Mouse (Mus musculus) midbrain, embryonic 12.5 days (tissue): ENCODE data around the gene Rpl23a. TPM values are rescaled to one million over a fixed set of nuclear protein-coding genes. Genes with fewer than 3 reads are reported as not detected.
"Not testable (repeated sequence)": the region's sequence is repeated elsewhere in the genome, so short reads cannot be mapped to it uniquely, and the experiment has no call there.

Source experiments
- ATAC-seq: fragments of 200-750 bp; cut with Nextera tagmentation; 2 replicates; pipeline ENCODE4 v1.8.0; 2017; ENCODE audit warnings: low read depth, moderate TSS enrichment, moderate library complexity; ENCODE audit not compliant: low FRiP score
- H3K27ac ChIP-seq: fragments of 300-500 bp; sonication (generic); replicated peaks from 2 replicates; pipeline ENCODE4 v1.5.1; 2016; ENCODE audit warnings: mild to moderate bottlenecking
- H3K27me3 ChIP-seq: fragments of 300-500 bp; sonication (generic); 2 replicates; pipeline ENCODE4 v1.6.1; 2016; ENCODE audit warnings: mild to moderate bottlenecking
- H3K36me3 ChIP-seq: fragments of 300-500 bp; sonication (generic); 2 replicates; pipeline ENCODE4 v1.6.1; 2016
- H3K4me1 ChIP-seq: fragments of 300-500 bp; sonication (generic); 2 replicates; pipeline ENCODE4 v1.6.1; 2016
- H3K4me2 ChIP-seq: fragments of 300-500 bp; sonication (generic); replicated peaks from 2 replicates; pipeline ENCODE4 v1.6.1; 2016; ENCODE audit warnings: mild to moderate bottlenecking, moderate library complexity
- H3K4me3 ChIP-seq: fragments of 300-500 bp; sonication (generic); 2 replicates; pipeline ENCODE4 v1.5.1; 2016; ENCODE audit warnings: mild to moderate bottlenecking
- H3K9ac ChIP-seq: fragments of 300-500 bp; sonication (generic); replicated peaks from 2 replicates; pipeline ENCODE4 v1.6.1; 2016; ENCODE audit warnings: mild to moderate bottlenecking, moderate library complexity
- H3K9me3 ChIP-seq: fragments of 300-500 bp; sonication (generic); 2 replicates; pipeline ENCODE4 v1.6.1; 2016; ENCODE audit warnings: mild to moderate bottlenecking
- WGBS: fragments of 180-500 bp; shearing (Covaris S2); methylation state at CpG from one replicate; pipeline ENCODE4 v1.1.7; 2016; 5-methylcytosine and 5-hydroxymethylcytosine counted together
- polyA plus RNA-seq: library from polyadenylated mRNA; unstranded; fragments of >200 nt; fragmentation: Nextera tagmentation; extraction: Ambion mirVana; gene quantifications from 2 replicates; pipeline ENCODE4 v1.2.1, GENCODE M21; 2016

The Rpl23a gene
- polyA plus RNA-seq, 1 experiment from 2014 or later, result 905 TPM

DNA sequence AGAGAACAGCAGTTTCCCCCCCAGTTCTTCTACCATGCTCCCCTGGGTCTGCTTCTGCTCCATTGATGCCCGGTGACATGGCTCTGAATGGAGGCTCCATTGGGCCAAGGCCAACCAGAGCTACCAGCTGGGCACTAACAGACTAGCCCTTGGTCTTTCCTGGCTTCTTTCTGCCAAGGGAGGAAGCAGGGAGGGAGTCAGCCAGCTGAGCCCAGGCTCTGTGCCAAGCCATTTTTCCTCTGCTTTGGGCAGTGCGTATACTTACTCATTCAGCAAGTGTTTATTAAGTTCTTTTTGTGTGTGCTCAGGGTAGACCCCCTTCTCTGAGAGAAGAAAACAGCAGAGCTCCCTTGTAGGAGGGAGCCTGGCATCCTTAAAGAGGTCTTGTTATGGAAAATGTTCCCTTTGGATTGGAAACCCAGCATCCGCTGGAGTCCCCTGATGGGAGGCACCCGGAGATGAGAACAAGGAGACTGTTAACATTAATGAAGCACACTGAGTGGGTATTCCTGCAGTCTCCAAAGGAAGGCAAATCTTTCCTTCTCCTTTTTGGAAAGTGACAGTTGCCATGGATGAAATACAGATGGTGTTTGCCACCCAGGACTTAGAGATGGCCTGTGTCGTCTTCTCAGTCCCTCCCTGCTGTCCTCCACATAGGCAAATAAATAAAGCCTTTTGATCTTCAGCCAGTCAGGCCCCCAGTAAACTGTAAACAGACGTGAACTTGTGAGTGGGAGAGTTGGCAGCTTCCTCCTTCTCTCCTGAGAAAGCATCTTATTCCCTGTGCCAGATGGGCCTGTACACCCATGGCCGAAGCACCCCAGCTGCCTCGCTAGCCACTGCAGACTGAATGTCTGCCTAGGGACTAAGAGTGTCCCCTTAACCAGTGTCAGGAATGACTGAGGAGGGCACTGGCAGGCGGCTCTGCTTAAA lies 30.8 kb downstream of the Rpl23a start:
- ATAC-seq, result no peak
- 73% methylated on average over 9 of the region's 9 CpGs for WGBS
- H3K36me3 ChIP-seq, result peaks cover 66% of the 10 kb centered on the region
- no peak overlapping the region for H3K4me3 ChIP-seq
- H3K9ac ChIP-seq, result no peak overlapping the region
- H3K4me2 ChIP-seq, result no peak overlapping the region
- no peak overlapping the region for H3K27ac ChIP-seq
- 0 out of 2 replicates have a peak, but pooled peaks cover 13% of the 10 kb centered on the region for H3K4me1 ChIP-seq
- no peaks in the 10 kb centered on the region for H3K27me3 ChIP-seq
- no peaks in the 10 kb centered on the region for H3K9me3 ChIP-seq

DNA sequence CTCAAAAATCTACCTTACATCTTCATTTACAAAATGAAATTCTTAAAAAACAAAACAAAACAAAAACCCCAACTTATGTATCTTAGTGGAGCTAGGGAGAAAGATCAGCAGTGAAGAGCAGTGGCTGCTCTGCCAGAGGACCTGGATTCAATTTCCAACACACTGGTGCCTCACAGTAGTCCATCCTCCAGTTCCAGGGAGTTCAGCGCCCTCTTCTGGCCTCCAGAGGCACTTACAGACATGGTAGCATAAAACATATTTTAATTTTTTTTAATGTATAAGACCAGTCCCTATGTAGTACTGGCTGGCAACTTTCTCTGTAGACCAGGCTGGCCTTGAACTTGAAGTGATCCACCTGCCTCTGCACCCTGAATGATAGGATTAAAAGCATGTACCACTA lies 32.2 kb downstream of the Rpl23a start:
- H3K27ac ChIP-seq, result no peak overlapping the region
- peaks cover 71% of the 10 kb centered on the region for H3K36me3 ChIP-seq
- ATAC-seq, result no peak
- no peaks in the 10 kb centered on the region for H3K9me3 ChIP-seq
- no peaks in the 10 kb centered on the region for H3K27me3 ChIP-seq
- H3K4me3 ChIP-seq, result no peak overlapping the region
- H3K4me2 ChIP-seq, result no peak overlapping the region
- 15% methylated on average over 1 of the region's 1 CpGs for WGBS
- H3K9ac ChIP-seq, result no peak overlapping the region
- H3K4me1 ChIP-seq, result 0 out of 2 replicates have a peak, but pooled peaks cover 13% of the 10 kb centered on the region

DNA sequence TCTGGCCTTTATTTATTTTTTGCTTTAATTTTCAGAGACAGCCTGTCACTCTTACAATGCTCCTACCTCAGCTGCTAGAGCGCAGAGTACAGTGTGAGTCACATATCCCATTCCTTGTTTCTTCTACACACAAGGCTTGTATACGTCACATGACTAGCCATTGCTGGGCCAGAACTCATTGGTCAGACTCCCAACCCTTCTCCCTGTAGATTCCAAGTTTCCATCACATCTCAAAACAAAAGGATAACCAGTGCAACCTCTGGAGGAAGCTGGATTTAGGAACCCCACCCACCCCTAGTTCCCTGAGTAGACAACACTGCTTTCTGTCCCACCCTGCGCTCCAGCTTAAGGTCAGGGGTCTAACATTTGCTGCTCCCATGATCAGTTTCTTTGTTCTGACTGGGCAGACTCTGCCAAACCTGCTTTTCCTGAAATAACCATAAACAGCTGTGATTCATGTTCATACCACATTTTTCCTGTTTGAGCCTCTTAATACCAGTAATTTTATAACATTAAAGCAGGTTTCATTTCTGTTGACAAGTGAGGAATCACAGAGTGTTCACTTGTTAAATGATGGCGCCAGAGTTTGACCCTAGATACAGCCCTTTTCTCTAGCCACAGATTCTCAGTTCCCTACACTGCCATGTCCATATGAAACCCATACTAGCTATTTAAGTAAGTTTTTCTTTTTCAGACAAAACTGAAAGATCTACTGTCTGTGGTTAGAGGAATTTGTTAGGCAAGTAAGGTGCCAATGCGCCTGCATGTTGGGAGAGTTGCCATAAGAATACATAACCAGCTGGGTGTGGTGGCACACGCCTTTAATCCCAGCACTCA lies 36.5 kb downstream of the Rpl23a start:
- no peak overlapping the region for H3K9ac ChIP-seq
- no peaks in the 10 kb centered on the region for H3K9me3 ChIP-seq
- H3K4me2 ChIP-seq, result no peak overlapping the region
- no peak for ATAC-seq
- WGBS, result 93% methylated on average over 6 of the region's 6 CpGs
- H3K4me3 ChIP-seq, result no peak overlapping the region
- H3K4me1 ChIP-seq, result no peaks in the 10 kb centered on the region
- H3K27ac ChIP-seq, result no peak overlapping the region
- H3K27me3 ChIP-seq, result no peaks in the 10 kb centered on the region
- H3K36me3 ChIP-seq, result peaks cover 76% of the 10 kb centered on the region

DNA sequence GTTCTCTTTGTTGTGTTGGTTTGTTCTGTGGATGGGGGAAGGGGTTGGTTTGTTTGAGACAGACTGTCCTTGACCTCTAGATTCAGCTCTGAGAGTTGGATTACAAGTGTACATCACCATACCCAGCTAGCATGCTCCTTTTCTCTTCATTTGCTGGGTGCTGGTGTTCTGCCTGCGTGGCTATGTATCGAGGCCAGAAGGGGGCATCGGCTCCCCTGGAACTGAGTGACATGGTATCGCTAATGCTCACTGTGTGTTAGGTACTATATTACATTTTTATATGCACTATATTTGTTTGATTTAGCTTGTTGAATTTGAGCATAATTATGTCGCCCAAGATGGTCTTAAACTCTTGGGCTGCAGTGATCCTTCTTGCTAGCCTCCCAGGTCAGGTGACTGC lies 37.2 kb downstream of the Rpl23a start:
- 91% methylated on average over 5 of the region's 5 CpGs for WGBS
- ATAC-seq, result no peak

DNA sequence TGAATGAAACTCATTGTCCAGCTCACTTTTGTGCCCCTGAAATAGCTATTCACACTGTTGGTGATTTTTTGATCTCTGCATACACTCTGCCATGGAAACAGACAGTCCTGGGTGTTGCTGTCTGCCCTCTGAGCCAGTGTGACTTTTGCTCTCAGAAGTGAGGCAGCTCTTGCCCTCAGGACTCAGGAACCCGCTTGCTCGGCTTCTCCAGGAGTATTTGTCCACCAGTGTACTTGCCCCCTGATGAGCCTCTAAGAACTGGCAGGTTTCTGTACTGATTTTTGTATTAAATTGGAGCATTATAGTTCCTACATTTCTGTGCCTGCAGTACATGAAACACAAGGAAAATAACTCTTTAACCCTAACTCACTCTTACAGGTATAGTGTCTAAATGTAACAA lies 39.9 kb downstream of the Rpl23a start:
- no peaks in the 10 kb centered on the region for H3K9me3 ChIP-seq
- H3K4me2 ChIP-seq, result no peak overlapping the region
- WGBS, result 85% methylated on average over 2 of the region's 2 CpGs
- no peak overlapping the region for H3K9ac ChIP-seq
- no peaks in the 10 kb centered on the region for H3K27me3 ChIP-seq
- ATAC-seq, result no peak
- peaks cover 54% of the 10 kb centered on the region for H3K36me3 ChIP-seq
- no peaks in the 10 kb centered on the region for H3K4me1 ChIP-seq
- no peak overlapping the region for H3K4me3 ChIP-seq
- no peak overlapping the region for H3K27ac ChIP-seq

More for the DNA sequence above, 37.2 kb downstream of the Rpl23a start:
- Histone ChIP-seq H3K4me3 (no peak overlapping the region), H3K9ac (no peak overlapping the region), H3K4me1 (no peaks in the 10 kb centered on the region), H3K27me3 (no peaks in the 10 kb centered on the region), H3K36me3 (peaks cover 74% of the 10 kb centered on the region), H3K27ac (no peak overlapping the region), H3K4me2 (no peak overlapping the region), H3K9me3 (no peaks in the 10 kb centered on the region)

DNA sequence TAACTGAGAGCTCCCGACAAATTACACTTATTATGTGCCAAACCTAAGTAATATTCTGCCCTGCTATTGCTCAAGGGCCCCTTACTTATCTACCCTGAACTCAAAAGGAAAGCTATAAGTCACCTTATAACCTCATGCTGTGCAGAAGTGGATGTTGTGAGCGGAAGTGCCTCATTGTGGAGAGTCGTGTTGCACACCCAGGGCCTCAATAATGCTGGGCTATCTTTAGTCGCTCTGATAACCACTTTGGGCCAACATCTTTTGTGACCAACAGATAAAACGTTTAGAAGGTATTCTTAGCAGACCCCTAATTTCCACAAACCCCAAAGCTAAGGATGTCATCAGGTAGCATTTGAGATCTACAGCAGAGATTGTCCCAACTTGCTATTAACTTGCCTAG lies 42.7 kb downstream of the Rpl23a start:
- no peak for ATAC-seq
- H3K27me3 ChIP-seq, result no peaks in the 10 kb centered on the region
- H3K9ac ChIP-seq, result no peak overlapping the region
- H3K4me3 ChIP-seq, result no peak overlapping the region
- no peaks in the 10 kb centered on the region for H3K9me3 ChIP-seq
- H3K36me3 ChIP-seq, result peaks cover 29% of the 10 kb centered on the region
- no peaks in the 10 kb centered on the region for H3K4me1 ChIP-seq
- H3K27ac ChIP-seq, result no peak overlapping the region
- WGBS, result 90% methylated on average over 5 of the region's 5 CpGs
- H3K4me2 ChIP-seq, result no peak overlapping the region

DNA sequence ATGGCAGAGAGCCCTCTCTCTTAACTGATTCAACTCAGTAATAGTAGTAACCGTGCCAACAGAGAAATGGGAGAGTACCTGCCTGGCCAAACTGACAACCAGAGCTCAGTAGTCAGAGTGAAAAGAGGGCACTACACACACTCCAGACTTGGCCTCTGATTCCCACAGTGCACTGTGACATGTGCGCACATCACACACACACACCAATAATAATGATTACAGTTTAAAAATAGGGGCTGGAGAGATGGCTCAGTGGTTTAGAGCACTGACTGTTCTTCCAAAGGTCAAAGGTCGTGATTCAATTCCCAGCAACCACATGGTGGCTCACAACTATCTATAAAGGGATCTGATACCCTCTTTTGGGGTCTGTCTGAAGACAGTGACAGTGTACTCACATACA lies 45.4 kb downstream of the Rpl23a start:
- no peaks in the 10 kb centered on the region for H3K27me3 ChIP-seq
- no peak overlapping the region for H3K27ac ChIP-seq
- H3K36me3 ChIP-seq, result peaks cover 2% of the 10 kb centered on the region
- no peak overlapping the region for H3K4me3 ChIP-seq
- no peak overlapping the region for H3K4me2 ChIP-seq
- whole genome bisulfite sequencing, result 81% methylated on average over 3 of the region's 3 CpGs
- no peak for ATAC-seq
- H3K9ac ChIP-seq, result no peak overlapping the region
- no peaks in the 10 kb centered on the region for H3K4me1 ChIP-seq
- H3K9me3 ChIP-seq, result no peaks in the 10 kb centered on the region

DNA sequence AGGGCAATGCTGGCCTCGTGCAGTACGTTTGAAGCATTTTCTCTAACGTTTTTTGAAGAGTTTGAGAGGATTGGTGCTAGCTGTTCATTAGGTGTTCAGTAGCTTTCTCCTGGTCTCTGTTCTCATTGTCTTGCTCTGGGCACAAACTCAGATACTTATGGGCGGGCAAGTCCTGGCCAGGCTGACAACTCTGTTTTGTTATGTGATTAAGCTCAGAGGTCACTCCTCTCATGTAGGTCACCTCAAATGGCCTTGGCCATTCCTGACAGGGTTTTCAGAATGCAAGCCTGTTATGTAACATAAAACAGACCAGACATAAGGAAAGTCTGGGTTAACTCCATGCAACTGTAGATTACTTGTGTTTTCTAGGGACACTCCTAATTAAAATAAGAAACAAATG lies 45.8 kb downstream of the Rpl23a start:
- no peak overlapping the region for H3K4me3 ChIP-seq
- 76% methylated on average over 4 of the region's 4 CpGs for WGBS
- H3K4me1 ChIP-seq, result no peaks in the 10 kb centered on the region
- H3K9ac ChIP-seq, result no peak overlapping the region
- no peaks in the 10 kb centered on the region for H3K27me3 ChIP-seq
- no peak for ATAC-seq
- no peaks in the 10 kb centered on the region for H3K36me3 ChIP-seq
- H3K9me3 ChIP-seq, result no peaks in the 10 kb centered on the region
- H3K4me2 ChIP-seq, result no peak overlapping the region
- H3K27ac ChIP-seq, result no peak overlapping the region

DNA sequence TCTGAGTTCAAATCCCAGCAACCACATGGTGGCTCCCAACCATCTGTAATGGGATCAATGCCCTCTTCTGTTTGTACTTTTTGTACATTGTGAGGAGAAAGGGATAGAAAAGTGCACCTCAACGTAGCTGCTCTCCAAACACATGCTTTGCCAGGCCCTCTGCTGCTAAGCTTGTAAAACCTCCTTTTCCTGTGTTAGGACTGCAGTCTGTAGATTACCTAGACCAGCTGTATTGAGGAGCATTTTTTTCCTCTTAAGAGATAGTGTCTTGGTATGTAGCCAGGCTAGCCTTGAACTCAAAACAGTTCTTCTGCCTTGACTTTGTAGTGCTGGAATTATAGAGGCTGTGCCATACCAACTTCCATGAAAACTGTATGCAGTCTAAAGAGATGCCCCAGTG lies 47.3 kb downstream of the Rpl23a start:
- H3K9ac ChIP-seq, result no peak overlapping the region
- no peaks in the 10 kb centered on the region for H3K4me1 ChIP-seq
- no peaks in the 10 kb centered on the region for H3K36me3 ChIP-seq
- H3K9me3 ChIP-seq, result no peaks in the 10 kb centered on the region
- no peaks in the 10 kb centered on the region for H3K27me3 ChIP-seq
- no peak overlapping the region for H3K4me2 ChIP-seq
- 89% methylated on average over 1 of the region's 1 CpGs for WGBS
- no peak overlapping the region for H3K4me3 ChIP-seq
- ATAC-seq, result no peak
- no peak overlapping the region for H3K27ac ChIP-seq

DNA sequence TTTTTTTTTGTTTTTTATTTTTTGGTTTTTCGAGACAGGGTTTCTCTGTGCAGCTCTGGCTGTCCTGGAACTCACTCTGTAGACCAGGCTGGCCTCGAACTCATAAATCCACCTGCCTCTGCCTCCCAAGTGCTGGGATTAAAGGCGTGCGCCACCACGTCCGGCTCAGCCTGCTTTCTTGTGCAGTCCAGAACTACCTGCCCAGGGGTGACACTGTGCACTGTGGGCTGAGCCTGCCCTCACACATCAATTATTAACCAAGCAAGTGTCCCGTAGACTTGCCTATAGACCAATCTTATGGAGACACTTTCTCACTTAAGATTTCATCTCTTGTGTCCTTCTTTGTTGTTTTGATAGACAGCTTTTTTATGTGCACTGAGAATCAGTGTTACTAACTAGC lies 48.1 kb downstream of the Rpl23a start:
- H3K4me2 ChIP-seq, H3K9ac ChIP-seq, H3K9me3 ChIP-seq, H3K4me1 ChIP-seq, ATAC-seq, H3K36me3 ChIP-seq, H3K4me3 ChIP-seq, H3K27ac ChIP-seq, H3K27me3 ChIP-seq: not testable (repeated sequence)
- 94% methylated on average over 7 of the region's 7 CpGs for WGBS

DNA sequence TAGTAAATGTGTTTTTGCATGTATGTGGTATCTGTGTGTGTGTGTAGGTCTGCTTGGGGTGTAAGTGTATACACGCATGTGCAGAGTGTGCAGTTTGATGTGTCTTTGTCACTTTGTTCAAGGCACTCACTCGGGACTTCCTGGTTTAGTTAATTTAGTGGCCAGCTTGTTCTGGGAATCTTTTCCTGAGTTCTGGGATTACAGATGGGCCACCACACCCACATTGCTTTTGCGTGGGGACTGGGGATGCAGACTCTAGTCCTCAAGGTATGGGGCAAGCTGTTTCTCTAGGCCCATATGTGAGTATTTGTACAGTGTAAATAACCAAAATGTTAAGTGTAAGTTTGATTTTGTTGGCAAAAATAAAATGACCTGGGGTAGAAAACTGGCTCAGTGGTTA lies 49.0 kb downstream of the Rpl23a start:
- no peak for ATAC-seq
- Histone ChIP-seq H3K27me3 (no peaks in the 10 kb centered on the region), H3K9me3 (no peaks in the 10 kb centered on the region), H3K4me3 (no peak overlapping the region), H3K36me3 (no peaks in the 10 kb centered on the region), H3K27ac (no peak overlapping the region), H3K9ac (no peak overlapping the region), H3K4me1 (no peaks in the 10 kb centered on the region), H3K4me2 (no peak overlapping the region)
- 84% methylated on average over 3 of the region's 3 CpGs for WGBS

DNA sequence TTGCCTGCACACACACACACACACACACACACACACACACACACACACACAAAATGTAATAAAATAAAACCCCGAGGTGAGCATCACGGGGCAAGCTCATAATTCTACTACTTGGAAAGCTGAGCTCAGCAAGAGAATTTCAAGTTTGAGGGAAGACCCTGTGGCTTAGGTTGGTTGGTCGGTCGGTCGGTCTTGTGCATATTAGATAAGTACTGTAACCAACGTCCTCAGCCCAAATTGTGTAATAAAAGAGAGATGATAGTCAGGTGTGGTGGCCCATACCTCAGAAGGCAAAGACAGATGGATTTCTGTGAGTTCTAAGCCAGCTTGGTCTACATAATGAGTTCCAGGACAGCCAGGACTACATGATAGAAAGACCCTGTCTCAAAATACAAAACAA lies 49.5 kb downstream of the Rpl23a start:
- Histone ChIP-seq H3K27ac (no peak overlapping the region), H3K9ac (no peak overlapping the region), H3K4me3 (no peak overlapping the region), H3K9me3 (no peaks in the 10 kb centered on the region), H3K36me3 (no peaks in the 10 kb centered on the region), H3K27me3 (no peaks in the 10 kb centered on the region), H3K4me2 (no peak overlapping the region), H3K4me1 (no peaks in the 10 kb centered on the region)
- WGBS, result 95% methylated on average over 6 of the region's 6 CpGs
- ATAC-seq, result no peak
